Mouse (Mus musculus) E14TG2a.4 (cell line): ENCODE data around the gene Cluh.

Source experiments
- CTCF ChIP-seq: conservative IDR thresholded peaks from 2 replicates; pipeline ENCODE4 v1.5.1; 2014; ENCODE audit warnings: low read length
- NANOG ChIP-seq: IDR thresholded peaks from 2 replicates; pipeline ENCODE4 v1.6.1; 2014; ENCODE audit warnings: borderline replicate concordance, low read length, mixed read lengths
- POU5F1 ChIP-seq: IDR thresholded peaks from 2 replicates; pipeline ENCODE4 v1.6.1; 2014; ENCODE audit warnings: low read length, borderline replicate concordance

GRCm38 (mm10) chr11:74652791-74653191 lies 3.5 kb downstream of the Cluh start:
- no peak for TF ChIP-seq CTCF
- TF ChIP-seq NANOG, result no peak
- TF ChIP-seq POU5F1, result no peak
